Mouse (Mus musculus): ENCODE data around the gene Igsf3. TPM values are rescaled to one million over a fixed set of nuclear protein-coding genes. Genes with fewer than 3 reads are reported as not detected.

Igsf3 gene
- total and polyA plus RNA-seq, 3 experiments: not detected

- Histone ChIP-seq H3K9ac (ENCODE audit: control insufficient read depth, low read depth, low read length, poor library complexity, severe bottlenecking) (no peak overlapping the region), H3K36me3 (ENCODE audit: control insufficient read depth in 1 of 2, insufficient read depth in 2 of 2, low read length in 2 of 2) (no peaks in the 10 kb centered on the region), H3K4me1 (ENCODE audit: control insufficient read depth in 1 of 2, insufficient read depth in 2 of 2, low read length in 2 of 2) (no peaks in the 10 kb centered on the region), H3K27me3 (ENCODE audit: control insufficient read depth in 1 of 2, insufficient read depth in 2 of 2, low read length in 2 of 2) (no peaks in the 10 kb centered on the region), H3K4me3 (ENCODE audit: control insufficient read depth in 1 of 2, insufficient read depth in 1 of 2, low read depth in 2 of 2, low read length in 2 of 2) (no peak overlapping the region), H3K9me3 (replicated peaks; ENCODE audit: insufficient read depth, low read length) (no peaks in the 10 kb centered on the region), H3K79me2 (ENCODE audit: control insufficient read depth, insufficient read depth, low read length, poor library complexity) (no peaks in the 10 kb centered on the region), H3K27ac (ENCODE audit: control insufficient read depth, low read depth, low read length) (no peak overlapping the region)
- no peak for TF ChIP-seq MXI1 (IDR thresholded peaks at IDR 0.05; ENCODE audit: low read depth, low read length)
- no peak for TF ChIP-seq MEF2A (IDR thresholded peaks at IDR 0.05; ENCODE audit: extremely low read depth, insufficient replicate concordance, low read depth, low read length, poor library complexity, severe bottlenecking)
- no peak for TF ChIP-seq POLR2A (IDR thresholded peaks at IDR 0.05; ENCODE audit: control insufficient read depth in 1 of 2, insufficient read depth in 1 of 2, low read depth in 1 of 2, low read length in 2 of 2, poor library complexity in 1 of 2)
- no peak for TF ChIP-seq UBTF (IDR thresholded peaks at IDR 0.05; ENCODE audit: borderline replicate concordance, insufficient read depth, low read depth, low read length)
- no peak for TF ChIP-seq POLR2AphosphoS2 (IDR thresholded peaks at IDR 0.05; ENCODE audit: low read length)
- no peak for TF ChIP-seq MAZ (IDR thresholded peaks at IDR 0.05; ENCODE audit: low read depth, low read length)
- TF ChIP-seq RCOR1 (IDR thresholded peaks at IDR 0.05; ENCODE audit: low read depth, low read length): no peak
- no peak for TF ChIP-seq SMC3 (IDR thresholded peaks at IDR 0.05; ENCODE audit: low read depth, low read length)
- TF ChIP-seq TCF12 (IDR thresholded peaks at IDR 0.05; ENCODE audit: low read depth, low read length): no peak
- no peak for TF ChIP-seq NELFE (IDR thresholded peaks at IDR 0.05; ENCODE audit: low read depth, low read length)
- no peak for TF ChIP-seq MAX (IDR thresholded peaks at IDR 0.05; ENCODE audit: low read length)
- no peak for TF ChIP-seq SIN3A (IDR thresholded peaks at IDR 0.05; ENCODE audit: low read length)
- no peak for DNase-seq (ENCODE audit: low read depth, low spot score)
Observed at GRCm38 (mm10) chr3:101408953-101409750, 32.3 kb downstream of the Igsf3 start.

- Histone ChIP-seq H3K9ac (ENCODE audit: control insufficient read depth, low read depth, low read length, poor library complexity, severe bottlenecking) (no peak overlapping the region), H3K4me1 (ENCODE audit: control insufficient read depth in 1 of 2, insufficient read depth in 2 of 2, low read length in 2 of 2) (no peaks in the 10 kb centered on the region)
Observed at GRCm38 (mm10) chr3:101410202-101410601, 33.3 kb downstream of the Igsf3 start.

More at GRCm38 (mm10) chr3:101410202-101410601, 33.3 kb downstream of the Igsf3 start:
- H3K36me3 ChIP-seq (ENCODE audit: control insufficient read depth in 1 of 2, insufficient read depth in 2 of 2, low read length in 2 of 2): no peaks in the 10 kb centered on the region
- no peaks in the 10 kb centered on the region for H3K79me2 ChIP-seq (ENCODE audit: control insufficient read depth, insufficient read depth, low read length, poor library complexity)
- no peak for TF ChIP-seq RCOR1 (IDR thresholded peaks at IDR 0.05; ENCODE audit: low read depth, low read length)
- no peak for TF ChIP-seq USF1 (IDR thresholded peaks at IDR 0.05; ENCODE audit: low read depth, low read length)
- TF ChIP-seq ETS1 (IDR thresholded peaks at IDR 0.05; ENCODE audit: low read depth, low read length): no peak
- no peak for TF ChIP-seq TBP (IDR thresholded peaks at IDR 0.05; ENCODE audit: low read depth, low read length)
- no peak for TF ChIP-seq GATA1 (IDR thresholded peaks at IDR 0.05; ENCODE audit: low read depth, low read length)
- no peak for TF ChIP-seq MEF2A (IDR thresholded peaks at IDR 0.05; ENCODE audit: extremely low read depth, insufficient replicate concordance, low read depth, low read length, poor library complexity, severe bottlenecking)
- no peak for TF ChIP-seq CTCF (IDR thresholded peaks at IDR 0.05 in 2 of 3, conservative IDR thresholded peaks at IDR 0.05 in 1 of 3; ENCODE audit: control insufficient read depth in 1 of 3, insufficient read depth in 1 of 3, low read depth in 2 of 3, low read length in 3 of 3, poor library complexity in 1 of 3, severe bottlenecking in 1 of 3)
- no peak for TF ChIP-seq BHLHE40 (IDR thresholded peaks at IDR 0.05; ENCODE audit: borderline replicate concordance, low read depth, low read length)
- no peak for TF ChIP-seq CHD1 (IDR thresholded peaks at IDR 0.05; ENCODE audit: low read depth, low read length)
- TF ChIP-seq ZMIZ1 (IDR thresholded peaks at IDR 0.05; ENCODE audit: low read depth, low read length): no peak
- TF ChIP-seq POLR2A (IDR thresholded peaks at IDR 0.05; ENCODE audit: control insufficient read depth in 1 of 2, insufficient read depth in 1 of 2, low read depth in 1 of 2, low read length in 2 of 2, poor library complexity in 1 of 2): no peak
- no peak for TF ChIP-seq ZKSCAN1 (IDR thresholded peaks at IDR 0.05; ENCODE audit: low read depth, low read length)
- TF ChIP-seq GABPA (IDR thresholded peaks at IDR 0.05; ENCODE audit: low read depth, low read length): no peak
- TF ChIP-seq CHD2 (IDR thresholded peaks at IDR 0.05; ENCODE audit: low read length): no peak
- TF ChIP-seq MAZ (IDR thresholded peaks at IDR 0.05; ENCODE audit: low read depth, low read length): no peak
- TF ChIP-seq UBTF (IDR thresholded peaks at IDR 0.05; ENCODE audit: borderline replicate concordance, insufficient read depth, low read depth, low read length): no peak
- H3K9me3 ChIP-seq (replicated peaks; ENCODE audit: insufficient read depth, low read length): no peaks in the 10 kb centered on the region
- no peak overlapping the region for H3K27ac ChIP-seq (ENCODE audit: control insufficient read depth, low read depth, low read length)
- no peak for DNase-seq (ENCODE audit: low read depth, low spot score)
- no peak overlapping the region for H3K4me3 ChIP-seq (ENCODE audit: control insufficient read depth in 1 of 2, insufficient read depth in 1 of 2, low read depth in 2 of 2, low read length in 2 of 2)
- H3K27me3 ChIP-seq (ENCODE audit: control insufficient read depth in 1 of 2, insufficient read depth in 2 of 2, low read length in 2 of 2): no peaks in the 10 kb centered on the region
